Mouse (Mus musculus) kidney, embryonic 15.5 days (tissue): ENCODE results near the gene Arpp19. TPM values are rescaled to one million over a fixed set of nuclear protein-coding genes. Genes with fewer than 3 reads are reported as not detected.

Source experiments
- ATAC-seq: fragments of 200-750 bp; cut with Nextera tagmentation; replicated peaks from 2 replicates; pipeline ENCODE4 v1.8.0; 2017; ENCODE audit warnings: moderate TSS enrichment; ENCODE audit not compliant: low FRiP score
- H3K27ac ChIP-seq: fragments of 300-500 bp; sonication (generic); 2 replicates; pipeline ENCODE4 v1.5.1; 2015; ENCODE audit warnings: mild to moderate bottlenecking, inconsistent platforms
- H3K27me3 ChIP-seq: fragments of 300-500 bp; sonication (generic); 2 replicates; pipeline ENCODE4 v1.6.1; 2015; ENCODE audit warnings: inconsistent platforms
- H3K36me3 ChIP-seq: fragments of 300-500 bp; sonication (generic); 2 replicates; pipeline ENCODE4 v1.6.1; 2015; ENCODE audit warnings: inconsistent platforms
- H3K4me1 ChIP-seq: fragments of 300-500 bp; sonication (generic); 2 replicates; pipeline ENCODE4 v1.6.1; 2015; ENCODE audit warnings: inconsistent platforms
- H3K4me2 ChIP-seq: fragments of 300-500 bp; sonication (generic); 2 replicates; pipeline ENCODE4 v1.6.1; 2015; ENCODE audit warnings: moderate library complexity, mild to moderate bottlenecking, inconsistent platforms
- H3K4me3 ChIP-seq: fragments of 300-500 bp; sonication (generic); replicated peaks from 2 replicates; pipeline ENCODE4 v1.5.1; 2015; ENCODE audit warnings: mild to moderate bottlenecking, inconsistent platforms
- H3K9ac ChIP-seq: fragments of 300-500 bp; sonication (generic); 2 replicates; pipeline ENCODE4 v1.6.1; 2015; ENCODE audit warnings: mild to moderate bottlenecking, inconsistent platforms
- H3K9me3 ChIP-seq: fragments of 300-500 bp; sonication (generic); replicated peaks from 2 replicates; pipeline ENCODE4 v1.6.1; 2016; ENCODE audit warnings: inconsistent platforms
- WGBS: fragments of 180-500 bp; shearing (Covaris S2); methylation state at CpG from one replicate; pipeline ENCODE4 v1.1.7; 2015; ENCODE audit warnings: mixed read lengths; 5-methylcytosine and 5-hydroxymethylcytosine counted together
- polyA plus RNA-seq: library from polyadenylated mRNA; unstranded; fragments of >200 nt; fragmentation: Nextera tagmentation; extraction: Ambion mirVana; gene quantifications from 2 replicates; pipeline ENCODE4 v1.2.1, GENCODE M21; 2015

The Arpp19 gene
- polyA plus RNA-seq, 1 experiment from 2014 or later = 283 TPM

GRCm38 (mm10) chr9:75019181-75019580 lies 18.2 kb upstream of the Arpp19 start:
- Histone ChIP-seq H3K27ac (no peak overlapping the region), H3K36me3 (peaks cover 39% of the 10 kb centered on the region), H3K4me2 (no peak overlapping the region), H3K4me1 (no peaks in the 10 kb centered on the region), H3K4me3 (no peak overlapping the region), H3K9me3 (no peaks in the 10 kb centered on the region), H3K9ac (no peak overlapping the region), H3K27me3 (no peaks in the 10 kb centered on the region)
- 90% methylated on average over 6 of the region's 6 CpGs for WGBS
- no peak for ATAC-seq

- no peak overlapping the region for H3K27ac ChIP-seq
- H3K4me1 ChIP-seq = no peaks in the 10 kb centered on the region
- H3K9ac ChIP-seq = no peak overlapping the region
- no peaks in the 10 kb centered on the region for H3K9me3 ChIP-seq
- H3K4me2 ChIP-seq = no peak overlapping the region
- H3K27me3 ChIP-seq = no peaks in the 10 kb centered on the region
- peaks cover 42% of the 10 kb centered on the region for H3K36me3 ChIP-seq
- no peak for ATAC-seq
- WGBS = 93% methylated on average over 3 of the region's 3 CpGs
- H3K4me3 ChIP-seq = no peak overlapping the region
Measured at GRCm38 (mm10) chr9:75019592-75019991, 17.8 kb upstream of the Arpp19 start.

GRCm38 (mm10) chr9:75020561-75020960 lies 16.9 kb upstream of the Arpp19 start:
- Histone ChIP-seq H3K4me2 (no peak overlapping the region), H3K9ac (no peak overlapping the region), H3K36me3 (peaks cover 43% of the 10 kb centered on the region), H3K27me3 (no peaks in the 10 kb centered on the region), H3K4me3 (no peak overlapping the region), H3K9me3 (no peaks in the 10 kb centered on the region), H3K4me1 (no peaks in the 10 kb centered on the region), H3K27ac (no peak overlapping the region)
- ATAC-seq = no peak
- WGBS = 84% methylated on average over 4 of the region's 4 CpGs

- peaks cover 41% of the 10 kb centered on the region for H3K36me3 ChIP-seq
- no peak overlapping the region for H3K4me2 ChIP-seq
- H3K27ac ChIP-seq = no peak overlapping the region
- no peaks in the 10 kb centered on the region for H3K4me1 ChIP-seq
- no peak overlapping the region for H3K4me3 ChIP-seq
- ATAC-seq = no peak
- H3K9ac ChIP-seq = no peak overlapping the region
- H3K27me3 ChIP-seq = no peaks in the 10 kb centered on the region
- no peaks in the 10 kb centered on the region for H3K9me3 ChIP-seq
- 90% methylated on average over 7 of the region's 7 CpGs for WGBS
Measured at GRCm38 (mm10) chr9:75022546-75022945, 14.9 kb upstream of the Arpp19 start.

GRCm38 (mm10) chr9:75023150-75023894 lies 14.1 kb upstream of the Arpp19 start:
- no peak for ATAC-seq

GRCm38 (mm10) chr9:75024089-75024488 lies 13.3 kb upstream of the Arpp19 start:
- Histone ChIP-seq H3K4me1 (no peaks in the 10 kb centered on the region), H3K9me3 (no peaks in the 10 kb centered on the region), H3K4me2 (no peak overlapping the region), H3K36me3 (peaks cover 32% of the 10 kb centered on the region), H3K4me3 (no peak overlapping the region), H3K9ac (no peak overlapping the region), H3K27me3 (no peaks in the 10 kb centered on the region), H3K27ac (no peak overlapping the region)
- 48% methylated on average over 7 of the region's 7 CpGs for WGBS
- no peak for ATAC-seq

More at GRCm38 (mm10) chr9:75023150-75023894, 14.1 kb upstream of the Arpp19 start:
- H3K9ac ChIP-seq = no peak overlapping the region
- H3K4me3 ChIP-seq = no peak overlapping the region
- peaks cover 38% of the 10 kb centered on the region for H3K36me3 ChIP-seq
- no peak overlapping the region for H3K4me2 ChIP-seq
- H3K9me3 ChIP-seq = no peaks in the 10 kb centered on the region
- no peak overlapping the region for H3K27ac ChIP-seq
- H3K4me1 ChIP-seq = no peaks in the 10 kb centered on the region
- H3K27me3 ChIP-seq = no peaks in the 10 kb centered on the region
- 59% methylated on average over 5 of the region's 5 CpGs for WGBS

GRCm38 (mm10) chr9:75025689-75026088 lies 11.7 kb upstream of the Arpp19 start:
- Histone ChIP-seq H3K27me3 (no peaks in the 10 kb centered on the region), H3K4me3 (no peak overlapping the region), H3K9ac (no peak overlapping the region), H3K4me1 (no peaks in the 10 kb centered on the region), H3K36me3 (peaks cover 16% of the 10 kb centered on the region), H3K27ac (no peak overlapping the region), H3K9me3 (no peaks in the 10 kb centered on the region), H3K4me2 (no peak overlapping the region)
- no peak for ATAC-seq
- 77% methylated on average over 6 of the region's 6 CpGs for WGBS

- H3K9me3 ChIP-seq = no peaks in the 10 kb centered on the region
- no peak overlapping the region for H3K27ac ChIP-seq
- WGBS = 87% methylated on average over 1 of the region's 1 CpGs
- H3K4me1 ChIP-seq = no peaks in the 10 kb centered on the region
- H3K36me3 ChIP-seq = peaks cover 6% of the 10 kb centered on the region; the same call in 1 of the 2 replicates
- no peaks in the 10 kb centered on the region for H3K27me3 ChIP-seq
- H3K9ac ChIP-seq = no peak overlapping the region
- no peak overlapping the region for H3K4me2 ChIP-seq
- no peak for ATAC-seq
- H3K4me3 ChIP-seq = no peak overlapping the region
Measured at GRCm38 (mm10) chr9:75032408-75032807, 5.0 kb upstream of the Arpp19 start.

- Histone ChIP-seq H3K9ac (no peak overlapping the region), H3K27ac (no peak overlapping the region), H3K36me3 (peaks cover 6% of the 10 kb centered on the region; the same call in 1 of the 2 replicates), H3K27me3 (no peaks in the 10 kb centered on the region), H3K9me3 (no peaks in the 10 kb centered on the region), H3K4me3 (no peak overlapping the region), H3K4me2 (no peak overlapping the region), H3K4me1 (no peaks in the 10 kb centered on the region)
- ATAC-seq = no peak
- 64% methylated on average over 7 of the region's 7 CpGs for WGBS
Measured at GRCm38 (mm10) chr9:75033141-75033540, 4.3 kb upstream of the Arpp19 start.

- Histone ChIP-seq H3K9ac (no peak overlapping the region), H3K27ac (no peak overlapping the region), H3K9me3 (no peaks in the 10 kb centered on the region), H3K4me1 (peaks cover 9% of the 10 kb centered on the region), H3K27me3 (no peaks in the 10 kb centered on the region), H3K4me3 (no peak overlapping the region), H3K4me2 (no peak overlapping the region), H3K36me3 (peaks cover 6% of the 10 kb centered on the region; the same call in 1 of the 2 replicates)
- ATAC-seq = no peak
- WGBS = 17% methylated on average over 1 of the region's 1 CpGs
Measured at GRCm38 (mm10) chr9:75034691-75035090, 2.7 kb upstream of the Arpp19 start.

GRCm38 (mm10) chr9:75035944-75036343 lies 1.5 kb upstream of the Arpp19 start:
- Histone ChIP-seq H3K9me3 (no peaks in the 10 kb centered on the region), H3K4me3 (no peak overlapping the region), H3K9ac (no peak overlapping the region), H3K27ac (no peak overlapping the region), H3K36me3 (peaks cover 6% of the 10 kb centered on the region; the same call in 1 of the 2 replicates), H3K4me1 (peaks cover 12% of the 10 kb centered on the region), H3K27me3 (no peaks in the 10 kb centered on the region), H3K4me2 (no peak overlapping the region)
- WGBS = 68% methylated on average over 4 of the region's 4 CpGs
- no peak for ATAC-seq

GRCm38 (mm10) chr9:75038357-75038688 lies 909 bp downstream of the Arpp19 start:
- under 1% methylated on average over 10 of the region's 10 CpGs for WGBS
- Histone ChIP-seq H3K27me3 (no peaks in the 10 kb centered on the region), H3K9me3 (no peaks in the 10 kb centered on the region)

GRCm38 (mm10) chr9:75040566-75040965 lies 3.2 kb downstream of the Arpp19 start:
- no peak overlapping the region for H3K9ac ChIP-seq
- no peak for ATAC-seq
- no peak overlapping the region for H3K4me2 ChIP-seq
- peaks cover 16% of the 10 kb centered on the region for H3K36me3 ChIP-seq
- no peak overlapping the region for H3K27ac ChIP-seq
- peaks cover 12% of the 10 kb centered on the region for H3K4me1 ChIP-seq
- no peaks in the 10 kb centered on the region for H3K27me3 ChIP-seq
- WGBS = 75% methylated on average over 2 of the region's 2 CpGs
- no peak overlapping the region for H3K4me3 ChIP-seq
- H3K9me3 ChIP-seq = no peaks in the 10 kb centered on the region

More at GRCm38 (mm10) chr9:75038357-75038688, 909 bp downstream of the Arpp19 start:
- Histone ChIP-seq H3K4me2 (peak overlapping the region; percentile 58), H3K4me3 (peak overlapping the region; percentile 98), H3K4me1 (peaks cover 12% of the 10 kb centered on the region), H3K36me3 (peaks cover 5% of the 10 kb centered on the region), H3K27ac (peak overlapping the region; percentile 83; the same call in 1 of the 2 replicates), H3K9ac (peak overlapping the region; percentile 92)
- no peak for ATAC-seq
